Mouse (Mus musculus) hindbrain, embryonic 10.5 days (tissue): ENCODE results near the gene Fzr1. TPM values are rescaled to one million over a fixed set of nuclear protein-coding genes. Genes with fewer than 3 reads are reported as not detected.

Source experiments
- DNase-seq: peaks from one replicate; pipeline ENCODE4 v3.0.0-alpha.2; 2017; ENCODE audit warnings: low spot score
- H3K27ac ChIP-seq: fragments of 300-500 bp; sonication (generic); 2 replicates; pipeline ENCODE4 v1.5.1; 2016; ENCODE audit warnings: mild to moderate bottlenecking, moderate library complexity
- H3K27me3 ChIP-seq: fragments of 300-500 bp; sonication (generic); 2 replicates; pipeline ENCODE4 v1.6.1; 2016; ENCODE audit warnings: mild to moderate bottlenecking; ENCODE audit not compliant: poor library complexity, insufficient read depth, severe bottlenecking
- H3K36me3 ChIP-seq: fragments of 300-500 bp; sonication (generic); 2 replicates; pipeline ENCODE4 v1.6.1; 2016; ENCODE audit warnings: mild to moderate bottlenecking, moderate library complexity
- H3K4me1 ChIP-seq: fragments of 300-500 bp; sonication (generic); replicated peaks from 2 replicates; pipeline ENCODE4 v1.6.1; 2016; ENCODE audit warnings: mild to moderate bottlenecking
- H3K4me3 ChIP-seq: fragments of 300-500 bp; sonication (generic); 2 replicates; pipeline ENCODE4 v1.5.1; 2016; ENCODE audit warnings: mild to moderate bottlenecking, moderate library complexity
- H3K9me3 ChIP-seq: fragments of 300-500 bp; sonication (generic); 2 replicates; pipeline ENCODE4 v1.6.1; 2016; ENCODE audit warnings: mild to moderate bottlenecking, moderate library complexity
- WGBS: fragments of 180-500 bp; shearing (Covaris S2); methylation state at CpG from one replicate; pipeline ENCODE4 v1.1.7; 2016; 5-methylcytosine and 5-hydroxymethylcytosine counted together
- polyA plus RNA-seq: library from polyadenylated mRNA; unstranded; fragments of >200 nt; fragmentation: Nextera tagmentation; extraction: Ambion mirVana; gene quantifications from 2 replicates; pipeline ENCODE4 v1.2.1, GENCODE M21; 2016

Gene Fzr1
- polyA plus RNA-seq, 1 experiment from 2014 or later = 143 TPM

GRCm38 (mm10) chr10:81320550-81321347 is 57.6 kb downstream of the Fzr1 start, which contains the start of gene Cactin:
Cactin (plus strand) TSS chr10:81321103.
- Histone ChIP-seq H3K36me3 (peaks cover 67% of the 10 kb centered on the region), H3K27me3 (peaks cover 9% of the 10 kb centered on the region; the same call in 1 of the 2 replicates), H3K4me3 (peak within 1 kb of the TSS; percentile 80), H3K9me3 (no peaks in the 10 kb centered on the region), H3K27ac (peak within 1 kb of the TSS; percentile 96), H3K4me1 (peaks cover 60% of the 10 kb centered on the region)
- under 1% methylated on average over 68 of the region's 68 CpGs for WGBS
- DNase-seq = peak; percentile 99

- WGBS = 2% methylated on average over 38 of the region's 38 CpGs
- Histone ChIP-seq H3K36me3 (peaks cover 67% of the 10 kb centered on the region), H3K4me1 (peaks cover 59% of the 10 kb centered on the region), H3K27ac (peak overlapping the region; percentile 96), H3K27me3 (peaks cover 9% of the 10 kb centered on the region; the same call in 1 of the 2 replicates), H3K9me3 (no peaks in the 10 kb centered on the region), H3K4me3 (peak overlapping the region; percentile 80)
- peak; percentile 98 for DNase-seq
Observed at GRCm38 (mm10) chr10:81319741-81320549, 58.4 kb downstream of the Fzr1 start.

GRCm38 (mm10) chr10:81319330-81319699 is 59.0 kb downstream of the Fzr1 start:
- Histone ChIP-seq H3K27ac (peak overlapping the region; percentile 96), H3K4me1 (peaks cover 59% of the 10 kb centered on the region), H3K27me3 (peaks cover 9% of the 10 kb centered on the region; the same call in 1 of the 2 replicates), H3K36me3 (peaks cover 67% of the 10 kb centered on the region), H3K4me3 (peak overlapping the region; percentile 80), H3K9me3 (no peaks in the 10 kb centered on the region)
- DNase-seq = no peak
- WGBS = 39% methylated on average over 8 of the region's 8 CpGs

DNA sequence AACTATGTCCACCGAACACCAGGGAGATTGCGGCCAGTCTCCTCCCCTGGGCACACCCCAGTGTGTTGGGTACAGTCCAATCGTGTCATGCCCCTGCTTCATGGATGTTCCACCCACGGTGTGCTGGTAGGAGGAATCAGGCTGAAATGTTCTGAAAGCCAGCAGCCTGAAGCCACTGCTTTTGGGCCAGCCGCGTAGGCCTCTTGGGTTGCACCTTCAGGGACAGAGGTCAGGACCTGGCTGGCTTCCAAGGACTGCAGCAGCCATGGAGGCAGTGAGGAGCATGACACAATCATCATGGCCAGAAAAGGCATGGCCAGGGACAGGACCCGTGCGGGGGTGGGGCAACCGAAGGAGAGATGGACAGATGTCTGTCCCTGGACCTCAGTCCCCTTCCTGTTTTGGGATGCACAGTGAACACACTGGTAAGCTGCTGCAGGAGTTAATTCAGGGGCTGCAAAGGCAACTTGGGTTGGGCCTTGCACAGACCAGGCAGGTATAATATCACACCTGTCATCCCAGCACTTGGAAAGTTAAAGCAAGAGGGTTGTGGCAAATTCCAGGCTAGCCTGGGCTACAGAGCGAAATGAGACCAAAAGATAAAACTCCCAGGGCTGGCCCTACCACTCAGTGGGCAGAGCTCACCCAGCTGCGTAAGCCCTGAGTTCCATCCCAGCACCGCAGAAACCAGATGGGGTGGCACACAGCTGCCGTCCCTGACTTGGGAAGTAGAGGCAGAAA is 59.6 kb downstream of the Fzr1 start:
- 92% methylated on average over 13 of the region's 13 CpGs for whole genome bisulfite sequencing
- peak overlapping the region; percentile 80; the same call in 1 of the 2 replicates for H3K4me3 ChIP-seq
- DNase-seq = no peak
- H3K4me1 ChIP-seq = peaks cover 55% of the 10 kb centered on the region
- H3K9me3 ChIP-seq = no peaks in the 10 kb centered on the region
- H3K27ac ChIP-seq = peak overlapping the region; percentile 96
- H3K27me3 ChIP-seq = peaks cover 9% of the 10 kb centered on the region; the same call in 1 of the 2 replicates
- H3K36me3 ChIP-seq = peaks cover 67% of the 10 kb centered on the region

GRCm38 (mm10) chr10:81317273-81317672 is 61.0 kb downstream of the Fzr1 start:
- peak overlapping the region; percentile 38 for H3K4me3 ChIP-seq
- H3K27me3 ChIP-seq = peaks cover 9% of the 10 kb centered on the region; the same call in 1 of the 2 replicates
- DNase-seq = no peak
- peak overlapping the region; percentile 72 for H3K27ac ChIP-seq
- H3K9me3 ChIP-seq = no peaks in the 10 kb centered on the region
- H3K4me1 ChIP-seq = peaks cover 49% of the 10 kb centered on the region
- 9% methylated on average over 20 of the region's 20 CpGs for WGBS
- peaks cover 67% of the 10 kb centered on the region for H3K36me3 ChIP-seq

- Histone ChIP-seq H3K36me3 (peaks cover 74% of the 10 kb centered on the region), H3K4me3 (peak overlapping the region; percentile 38), H3K27me3 (peaks cover 9% of the 10 kb centered on the region; the same call in 1 of the 2 replicates), H3K9me3 (no peaks in the 10 kb centered on the region), H3K4me1 (peaks cover 41% of the 10 kb centered on the region), H3K27ac (peak overlapping the region; percentile 72)
- whole genome bisulfite sequencing = 40% methylated on average over 16 of the region's 16 CpGs
- no peak for DNase-seq
Observed at GRCm38 (mm10) chr10:81316338-81317060, 61.8 kb downstream of the Fzr1 start.

Other genes with a start within 250 kb of the Fzr1 start
- 9.4 and 12.4 TPM in 2 replicates for gene Zbtb7a, start 243.3 kb downstream of the Fzr1 start, polyA plus RNA-seq
- gene Pias4, start 210.6 kb downstream of the Fzr1 start, polyA plus RNA-seq = 64.1 and 72.2 TPM in 2 replicates
- gene Eef2, start 201.9 kb downstream of the Fzr1 start, polyA plus RNA-seq = 495 and 570 TPM in 2 replicates
- gene Dapk3, start 195.5 kb downstream of the Fzr1 start, polyA plus RNA-seq = 58.3 and 75.6 TPM in 2 replicates
- not detected in 2 replicates for gene 4930442H23Rik, start 194.7 kb downstream of the Fzr1 start, polyA plus RNA-seq
- not detected in 2 replicates for gene Nmrk2, start 176.5 kb downstream of the Fzr1 start, polyA plus RNA-seq
- 7.6 and 25.9 TPM in 2 replicates for gene Atcay, start 147.7 kb downstream of the Fzr1 start, polyA plus RNA-seq
- gene Zfr2, start 145.4 kb downstream of the Fzr1 start, polyA plus RNA-seq = 5.1 and 6.7 TPM in 2 replicates
- 3.9 and 4.9 TPM in 2 replicates for gene Matk, start 125.6 kb downstream of the Fzr1 start, polyA plus RNA-seq
- gene Mrpl54, start 111.6 kb downstream of the Fzr1 start, polyA plus RNA-seq = 238 and 239 TPM in 2 replicates
- gene Apba3, start 111.6 kb downstream of the Fzr1 start, polyA plus RNA-seq = 46.2 and 54.6 TPM in 2 replicates
- 7.0 and 9.0 TPM in 2 replicates for gene Tjp3, start 86.9 kb downstream of the Fzr1 start, polyA plus RNA-seq
- 62.1 and 78.5 TPM in 2 replicates for gene Pip5k1c, start 85.6 kb downstream of the Fzr1 start, polyA plus RNA-seq
- 53.2 and 58.8 TPM in 2 replicates for gene Cactin, start 57.4 kb downstream of the Fzr1 start, polyA plus RNA-seq
- gene Tbxa2r, start 49.8 kb downstream of the Fzr1 start, polyA plus RNA-seq = 3.3 and 3.6 TPM in 2 replicates
- gene Gipc3, start 35.2 kb downstream of the Fzr1 start, polyA plus RNA-seq = not detected in 2 replicates
- gene Hmg20b, start 28.0 kb downstream of the Fzr1 start, polyA plus RNA-seq = 111 and 128 TPM in 2 replicates
- 9.2 and 12.9 TPM in 2 replicates for gene Mfsd12, start 21.0 kb downstream of the Fzr1 start, polyA plus RNA-seq
- 0.61 and 0.62 TPM in 2 replicates for gene 4930404N11Rik, start 12.7 kb downstream of the Fzr1 start, polyA plus RNA-seq
- 95.8 and 98.2 TPM in 2 replicates for gene Dohh, start 5.9 kb upstream of the Fzr1 start, polyA plus RNA-seq
- 4.0 and 4.8 TPM in 2 replicates for gene Gm48551, start 6.0 kb upstream of the Fzr1 start, polyA plus RNA-seq
- 1.0 and 2.5 TPM in 2 replicates for gene Gm48552, start 10.5 kb upstream of the Fzr1 start, polyA plus RNA-seq
- 2.7 and 3.0 TPM in 2 replicates for gene Smim24, start 14.5 kb upstream of the Fzr1 start, polyA plus RNA-seq
- 10.5 and 16.0 TPM in 2 replicates for gene Nfic, start 77.1 kb upstream of the Fzr1 start, polyA plus RNA-seq
- gene Celf5, start 104.2 kb upstream of the Fzr1 start, polyA plus RNA-seq = 3.1 and 12.9 TPM in 2 replicates
- 87.4 and 92.6 TPM in 2 replicates for gene Ncln, start 117.9 kb upstream of the Fzr1 start, polyA plus RNA-seq
- 0.39 and 0.42 TPM in 2 replicates for gene S1pr4, start 121.6 kb upstream of the Fzr1 start, polyA plus RNA-seq
- gene Gna15, start 145.7 kb upstream of the Fzr1 start, polyA plus RNA-seq = 0.63 and 1.6 TPM in 2 replicates
- gene Gna11, start 166.7 kb upstream of the Fzr1 start, polyA plus RNA-seq = 71.2 and 76.9 TPM in 2 replicates
- 297 and 430 TPM in 2 replicates for gene Aes, start 181.0 kb upstream of the Fzr1 start, polyA plus RNA-seq
- gene Tle2, start 196.0 kb upstream of the Fzr1 start, polyA plus RNA-seq = 8.6 and 15.7 TPM in 2 replicates
- gene Tle6, start 222.6 kb upstream of the Fzr1 start, polyA plus RNA-seq = 6.9 and 7.1 TPM in 2 replicates
- 1.3 and 2.1 TPM in 2 replicates for gene BC025920, start 227.8 kb upstream of the Fzr1 start, polyA plus RNA-seq
- 52.5 and 57.3 TPM in 2 replicates for gene Sirt6, start 249.3 kb upstream of the Fzr1 start, polyA plus RNA-seq